Mouse (Mus musculus): Measurements from ENCODE around the gene Trpv2. TPM values are rescaled to one million over a fixed set of nuclear protein-coding genes. Genes with fewer than 3 reads are reported as not detected.
A peak's percentile ranks its signal among the peaks of the same experiment; 100 is the strongest.

The Trpv2 gene
- polyA plus RNA-seq, 1 experiment from 2014 or later, result 8.9 TPM

GRCm38 (mm10) chr11:62610304-62610703, 36.0 kb downstream of the Trpv2 start:
- DNase-seq (ENCODE audit: low spot score), result no peak
- H3K27me3 ChIP-seq (ENCODE audit: control insufficient read depth, insufficient read depth, low read length), result no peaks in the 10 kb centered on the region
- H3K9ac ChIP-seq (ENCODE audit: low read depth, low read length), result no peak overlapping the region
- WGBS, result 89% methylated on average over 6 of the region's 6 CpGs
- H3K4me2 ChIP-seq (replicated peaks; ENCODE audit: low read depth, low read length), result no peak overlapping the region
- peaks cover 11% of the 10 kb centered on the region for H3K4me1 ChIP-seq (replicated peaks; ENCODE audit: control insufficient read depth, insufficient read depth, low read length)
- ATAC-seq (ENCODE audit: low FRiP score), result no peak
- H3K9me3 ChIP-seq (ENCODE audit: control insufficient read depth, low read length), result no peaks in the 10 kb centered on the region
- peaks cover 7% of the 10 kb centered on the region; the same call in 1 of the 2 replicates for H3K36me3 ChIP-seq (ENCODE audit: control insufficient read depth, insufficient read depth, low read length)
- H3K4me3 ChIP-seq (ENCODE audit: low read depth, low read length), result no peak overlapping the region
- no peak overlapping the region for H3K27ac ChIP-seq (ENCODE audit: low read depth, low read length)

- Histone ChIP-seq H3K27ac (ENCODE audit: low read depth, low read length) (peak overlapping the region; percentile 68), H3K36me3 (ENCODE audit: control insufficient read depth, insufficient read depth, low read length) (0 out of 2 replicates have a peak, but pooled peaks cover 2% of the 10 kb centered on the region), H3K9ac (ENCODE audit: low read depth, low read length) (peak overlapping the region; percentile 53), H3K27me3 (ENCODE audit: control insufficient read depth, insufficient read depth, low read length) (no peaks in the 10 kb centered on the region), H3K4me3 (ENCODE audit: low read depth, low read length) (no peak overlapping the region), H3K9me3 (ENCODE audit: control insufficient read depth, low read length) (no peaks in the 10 kb centered on the region), H3K4me2 (replicated peaks; ENCODE audit: low read depth, low read length) (peak overlapping the region; percentile 22; the same call in 1 of the 2 replicates), H3K4me1 (replicated peaks; ENCODE audit: control insufficient read depth, insufficient read depth, low read length) (peaks cover 10% of the 10 kb centered on the region)
- 0 out of 2 replicates have a peak, but pooled peaks have one; percentile 8 for ATAC-seq (ENCODE audit: low FRiP score)
- DNase-seq (ENCODE audit: low spot score), result peak; percentile 43
- 52% methylated on average over 10 of the region's 10 CpGs for WGBS
Measured at GRCm38 (mm10) chr11:62612604-62613003, 38.3 kb downstream of the Trpv2 start.

GRCm38 (mm10) chr11:62613657-62614365, 39.5 kb downstream of the Trpv2 start:
- Histone ChIP-seq H3K27ac (ENCODE audit: low read depth, low read length) (peak overlapping the region; percentile 87), H3K4me2 (replicated peaks; ENCODE audit: low read depth, low read length) (peak overlapping the region; percentile 29), H3K9ac (ENCODE audit: low read depth, low read length) (peak overlapping the region; percentile 53; the same call in 1 of the 2 replicates), H3K36me3 (ENCODE audit: control insufficient read depth, insufficient read depth, low read length) (0 out of 2 replicates have a peak, but pooled peaks cover under 1% of the 10 kb centered on the region), H3K27me3 (ENCODE audit: control insufficient read depth, insufficient read depth, low read length) (no peaks in the 10 kb centered on the region), H3K4me1 (replicated peaks; ENCODE audit: control insufficient read depth, insufficient read depth, low read length) (peaks cover 10% of the 10 kb centered on the region), H3K4me3 (ENCODE audit: low read depth, low read length) (no peak overlapping the region), H3K9me3 (ENCODE audit: control insufficient read depth, low read length) (no peaks in the 10 kb centered on the region)
- 8% methylated on average over 19 of the region's 19 CpGs for whole genome bisulfite sequencing
- peak; percentile 90 for ATAC-seq (ENCODE audit: low FRiP score)
- peak; percentile 99 for DNase-seq (ENCODE audit: low spot score)

GRCm38 (mm10) chr11:62614876-62615410, 40.7 kb downstream of the Trpv2 start:
- H3K36me3 ChIP-seq (ENCODE audit: control insufficient read depth, insufficient read depth, low read length), result no peaks in the 10 kb centered on the region
- H3K4me3 ChIP-seq (ENCODE audit: low read depth, low read length), result no peak overlapping the region
- ATAC-seq (ENCODE audit: low FRiP score) (no peak), DNase-seq (ENCODE audit: low spot score) (no peak)
- no peak overlapping the region for H3K4me2 ChIP-seq (replicated peaks; ENCODE audit: low read depth, low read length)
- peaks cover 10% of the 10 kb centered on the region for H3K4me1 ChIP-seq (replicated peaks; ENCODE audit: control insufficient read depth, insufficient read depth, low read length)
- H3K9ac ChIP-seq (ENCODE audit: low read depth, low read length), result 0 out of 2 replicates have a peak overlapping the region, but pooled peaks have one; percentile 2
- 84% methylated on average over 8 of the region's 8 CpGs for WGBS
- H3K9me3 ChIP-seq (ENCODE audit: control insufficient read depth, low read length), result no peaks in the 10 kb centered on the region
- H3K27ac ChIP-seq (ENCODE audit: low read depth, low read length), result peak overlapping the region; percentile 87
- H3K27me3 ChIP-seq (ENCODE audit: control insufficient read depth, insufficient read depth, low read length), result no peaks in the 10 kb centered on the region

GRCm38 (mm10) chr11:62615456-62615855, 41.2 kb downstream of the Trpv2 start:
- Histone ChIP-seq H3K4me1 (replicated peaks; ENCODE audit: control insufficient read depth, insufficient read depth, low read length) (peaks cover 10% of the 10 kb centered on the region), H3K27me3 (ENCODE audit: control insufficient read depth, insufficient read depth, low read length) (no peaks in the 10 kb centered on the region), H3K36me3 (ENCODE audit: control insufficient read depth, insufficient read depth, low read length) (no peaks in the 10 kb centered on the region), H3K9me3 (ENCODE audit: control insufficient read depth, low read length) (no peaks in the 10 kb centered on the region), H3K27ac (ENCODE audit: low read depth, low read length) (no peak overlapping the region), H3K4me2 (replicated peaks; ENCODE audit: low read depth, low read length) (no peak overlapping the region), H3K9ac (ENCODE audit: low read depth, low read length) (no peak overlapping the region), H3K4me3 (ENCODE audit: low read depth, low read length) (no peak overlapping the region)
- no peak for DNase-seq (ENCODE audit: low spot score)
- ATAC-seq (ENCODE audit: low FRiP score), result no peak
- 92% methylated on average over 4 of the region's 4 CpGs for WGBS

GRCm38 (mm10) chr11:62621079-62621478, 46.8 kb downstream of the Trpv2 start:
- Histone ChIP-seq H3K36me3 (ENCODE audit: control insufficient read depth, insufficient read depth, low read length) (no peaks in the 10 kb centered on the region), H3K4me3 (ENCODE audit: low read depth, low read length) (no peak overlapping the region), H3K27ac (ENCODE audit: low read depth, low read length) (no peak overlapping the region), H3K4me2 (replicated peaks; ENCODE audit: low read depth, low read length) (no peak overlapping the region), H3K9me3 (ENCODE audit: control insufficient read depth, low read length) (no peaks in the 10 kb centered on the region), H3K4me1 (replicated peaks; ENCODE audit: control insufficient read depth, insufficient read depth, low read length) (peaks cover 7% of the 10 kb centered on the region), H3K9ac (ENCODE audit: low read depth, low read length) (no peak overlapping the region), H3K27me3 (ENCODE audit: control insufficient read depth, insufficient read depth, low read length) (no peaks in the 10 kb centered on the region)
- 96% methylated on average over 8 of the region's 8 CpGs for WGBS
- DNase-seq (ENCODE audit: low spot score), result no peak
- ATAC-seq (ENCODE audit: low FRiP score), result no peak

GRCm38 (mm10) chr11:62621586-62622283, 47.4 kb downstream of the Trpv2 start:
- Histone ChIP-seq H3K9me3 (ENCODE audit: control insufficient read depth, low read length) (no peaks in the 10 kb centered on the region), H3K27me3 (ENCODE audit: control insufficient read depth, insufficient read depth, low read length) (no peaks in the 10 kb centered on the region), H3K4me2 (replicated peaks; ENCODE audit: low read depth, low read length) (no peak overlapping the region), H3K27ac (ENCODE audit: low read depth, low read length) (no peak overlapping the region), H3K9ac (ENCODE audit: low read depth, low read length) (no peak overlapping the region), H3K4me1 (replicated peaks; ENCODE audit: control insufficient read depth, insufficient read depth, low read length) (peaks cover 7% of the 10 kb centered on the region), H3K36me3 (ENCODE audit: control insufficient read depth, insufficient read depth, low read length) (no peaks in the 10 kb centered on the region), H3K4me3 (ENCODE audit: low read depth, low read length) (no peak overlapping the region)
- WGBS, result 80% methylated on average over 4 of the region's 4 CpGs
- DNase-seq (ENCODE audit: low spot score), result no peak
- ATAC-seq (ENCODE audit: low FRiP score), result no peak

- no peak for ATAC-seq (ENCODE audit: low FRiP score)
- no peak for DNase-seq (ENCODE audit: low spot score)
- Histone ChIP-seq H3K4me2 (replicated peaks; ENCODE audit: low read depth, low read length) (no peak overlapping the region), H3K4me3 (ENCODE audit: low read depth, low read length) (no peak overlapping the region), H3K27me3 (ENCODE audit: control insufficient read depth, insufficient read depth, low read length) (no peaks in the 10 kb centered on the region), H3K27ac (ENCODE audit: low read depth, low read length) (no peak overlapping the region), H3K36me3 (ENCODE audit: control insufficient read depth, insufficient read depth, low read length) (no peaks in the 10 kb centered on the region), H3K4me1 (replicated peaks; ENCODE audit: control insufficient read depth, insufficient read depth, low read length) (peaks cover 7% of the 10 kb centered on the region), H3K9me3 (ENCODE audit: control insufficient read depth, low read length) (no peaks in the 10 kb centered on the region), H3K9ac (ENCODE audit: low read depth, low read length) (no peak overlapping the region)
- 19% methylated on average over 4 of the region's 4 CpGs for WGBS
Measured at GRCm38 (mm10) chr11:62622850-62623249, 48.6 kb downstream of the Trpv2 start.

Data from hindbrain, embryonic 11.5 days (tissue).